Mouse (Mus musculus) kidney, postnatal 14 days (tissue): ENCODE measurements at regions not wholly inside any gene's neighbourhood (a gene's known extent, or its start where the extent isn't known, plus 50 kb on each side); places are given as distances from the start of the nearest gene placed in this dataset.

Experiments used
- DNase-seq: peaks from one replicate; pipeline ENCODE4 v3.0.0; 2022; ENCODE audit warnings: mixed read lengths

DNA sequence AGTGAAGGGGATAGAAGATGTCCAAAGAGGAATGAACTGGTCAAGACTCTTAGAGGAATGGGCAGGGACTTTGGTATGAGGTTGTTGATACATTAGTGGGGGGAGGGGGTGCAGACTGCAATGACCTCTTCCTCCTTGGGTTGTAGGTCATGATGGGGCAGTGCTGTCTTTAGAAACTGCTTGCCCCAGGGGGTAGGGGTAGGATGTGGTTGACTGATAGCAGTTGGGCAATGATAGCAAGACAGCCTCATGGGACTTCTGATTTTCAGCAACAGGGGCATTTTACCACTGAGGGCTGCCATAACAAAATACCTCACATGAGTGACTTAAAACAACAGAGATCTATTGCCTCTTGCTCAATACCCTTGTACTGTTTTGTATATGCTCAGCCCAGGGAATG is 63.5 kb upstream of the 1700017B05Rik start:
- no peak for DNase-seq

GRCm38 (mm10) chr9:57319009-57319408 is 56.6 kb upstream of the 1700017B05Rik start:
- no peak for DNase-seq

GRCm38 (mm10) chr9:57317531-57318201 is 55.3 kb upstream of the 1700017B05Rik start:
- peak; percentile 8 for DNase-seq

GRCm38 (mm10) chr9:57315032-57315660 is 52.7 kb upstream of the 1700017B05Rik start:
- no peak for DNase-seq

DNA sequence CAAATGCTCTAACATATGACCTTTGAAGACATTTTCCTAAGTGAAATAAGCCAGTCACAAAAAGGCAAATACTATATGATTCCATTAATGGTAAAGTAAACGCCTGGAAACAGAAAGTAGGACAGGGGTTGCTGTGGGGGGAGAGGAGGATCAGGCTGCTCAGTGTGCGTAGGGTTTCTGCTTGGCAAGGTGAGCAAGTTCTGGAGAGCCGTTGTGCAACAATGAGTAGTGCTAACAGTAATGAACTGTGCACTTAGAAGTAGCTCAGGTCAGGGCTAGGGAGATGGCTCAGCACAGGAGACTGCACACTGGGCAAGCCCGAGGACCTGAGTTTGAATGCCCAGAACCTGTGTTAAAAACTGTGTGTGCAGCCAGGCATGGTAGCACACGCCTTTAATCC is 51.5 kb upstream of the 1700017B05Rik start:
- DNase-seq = no peak

DNA sequence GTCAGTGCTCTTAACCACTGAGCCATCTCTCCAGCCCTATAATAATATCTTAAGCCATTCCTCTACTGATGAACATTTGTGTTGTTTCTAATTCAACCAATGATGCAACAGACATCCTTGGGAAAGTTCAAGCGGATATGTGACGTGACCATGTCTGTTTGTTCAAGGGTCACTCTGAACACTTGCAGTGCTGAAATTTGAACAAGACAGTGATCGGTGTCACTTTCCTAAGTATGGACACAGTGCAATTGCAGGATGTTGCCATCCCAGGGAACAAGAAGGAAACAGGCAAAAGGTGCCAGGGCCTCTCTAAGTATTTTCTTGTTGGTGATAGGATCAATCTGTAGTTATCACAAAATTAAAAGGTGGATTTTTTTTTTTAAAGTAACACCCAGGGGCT is 50.1 kb upstream of the 1700017B05Rik start:
- no peak for DNase-seq
